Mouse (Mus musculus) MEL (cell line): Measurements from ENCODE around the gene Phox2b. TPM values are rescaled to one million over a fixed set of nuclear protein-coding genes. Genes with fewer than 3 reads are reported as not detected.

ENCODE experiments used
- DNase-seq: peaks from one replicate; pipeline ENCODE4 v3.0.0; 2011; ENCODE audit warnings: low read depth, low spot score
- H3K27ac ChIP-seq: 2 replicates; pipeline ENCODE4 v1.5.1; 2012; ENCODE audit warnings: low read depth, mild to moderate bottlenecking, control low read depth, low read length, moderate library complexity; ENCODE audit not compliant: control insufficient read depth
- H3K27me3 ChIP-seq, 2 experiments: fragments of 150-350 bp in 1 of 2; sonication (generic) in 1 of 2; 2 replicates each; pipeline ENCODE4 v1.6.1; 2012; ENCODE audit warnings: low read length in 2 of 2, mild to moderate bottlenecking in 2 of 2, improper control_type of control experiment in 1 of 2, moderate library complexity in 1 of 2; ENCODE audit not compliant: insufficient read depth in 2 of 2, control insufficient read depth in 1 of 2
- H3K36me3 ChIP-seq, 2 experiments: 2 replicates each; pipeline ENCODE4 v1.6.1; 2012 to 2014; ENCODE audit warnings: low read length in 2 of 2, improper control_type of control experiment in 1 of 2, inconsistent platforms in 1 of 2, mild to moderate bottlenecking in 1 of 2; ENCODE audit not compliant: insufficient read depth in 2 of 2, control insufficient read depth in 1 of 2
- H3K4me1 ChIP-seq, 2 experiments: fragments of 150-350 bp in 1 of 2; sonication (generic) in 1 of 2; 2 replicates each; pipeline ENCODE4 v1.6.1; 2012; ENCODE audit warnings: low read length in 2 of 2, improper control_type of control experiment in 1 of 2, mild to moderate bottlenecking in 1 of 2; ENCODE audit not compliant: insufficient read depth in 2 of 2, control insufficient read depth in 1 of 2
- H3K4me3 ChIP-seq, 2 experiments: fragments of 150-350 bp in 1 of 2; sonication (generic) in 1 of 2; 2 replicates each; pipeline ENCODE4 v1.5.1; 2012; ENCODE audit warnings: low read depth in 2 of 2, low read length in 2 of 2, mild to moderate bottlenecking in 2 of 2, moderate library complexity in 2 of 2, control low read depth in 1 of 2, improper control_type of control experiment in 1 of 2; ENCODE audit not compliant: control insufficient read depth in 1 of 2, insufficient read depth in 1 of 2
- H3K79me2 ChIP-seq: 2 replicates; pipeline ENCODE4 v1.6.1; 2012; ENCODE audit warnings: mild to moderate bottlenecking, low read length, moderate library complexity; ENCODE audit not compliant: control insufficient read depth, poor library complexity, insufficient read depth
- H3K9ac ChIP-seq: 2 replicates; pipeline ENCODE4 v1.6.1; 2012; ENCODE audit warnings: low read depth, mild to moderate bottlenecking, control low read depth, low read length, moderate library complexity; ENCODE audit not compliant: control insufficient read depth, poor library complexity, severe bottlenecking
- H3K9me3 ChIP-seq: fragments of 150-350 bp; sonication (generic); replicated peaks from 2 replicates; pipeline ENCODE4 v1.6.1; 2012; ENCODE audit warnings: mild to moderate bottlenecking, low read length, improper control_type of control experiment, moderate library complexity; ENCODE audit not compliant: insufficient read depth
- CHD1 ChIP-seq: IDR thresholded peaks from 2 replicates; pipeline ENCODE4 v1.6.1; 2012; ENCODE audit warnings: low read depth, mild to moderate bottlenecking, inconsistent platforms, low read length, improper control_type of control experiment
- CTCF ChIP-seq, 3 experiments: IDR thresholded peaks in 2 of 3; conservative IDR thresholded peaks in 1 of 3; 2 replicates each; pipeline ENCODE4 v1.5.1; 2011 to 2012; ENCODE audit warnings: low read length in 3 of 3, low read depth in 2 of 3, mild to moderate bottlenecking in 2 of 3, improper control_type of control experiment in 1 of 3, inconsistent platforms in 1 of 3, mixed read lengths in 1 of 3, moderate library complexity in 1 of 3; ENCODE audit not compliant: control insufficient read depth in 1 of 3, insufficient read depth in 1 of 3, poor library complexity in 1 of 3, severe bottlenecking in 1 of 3
- E2F4 ChIP-seq: IDR thresholded peaks from 2 replicates; pipeline ENCODE4 v1.6.1; 2011; ENCODE audit warnings: low read depth, low read length, improper control_type of control experiment, borderline replicate concordance
- GABPA ChIP-seq: IDR thresholded peaks from 2 replicates; pipeline ENCODE4 v1.6.1; 2012; ENCODE audit warnings: low read depth, mild to moderate bottlenecking, inconsistent platforms, low read length, improper control_type of control experiment, moderate library complexity
- GATA1 ChIP-seq: IDR thresholded peaks from 2 replicates; pipeline ENCODE4 v1.6.1; 2011; ENCODE audit warnings: low read depth, low read length, improper control_type of control experiment
- MAZ ChIP-seq: IDR thresholded peaks from 2 replicates; pipeline ENCODE4 v1.6.1; 2012; ENCODE audit warnings: low read depth, mild to moderate bottlenecking, inconsistent platforms, low read length, improper control_type of control experiment
- MEF2A ChIP-seq: IDR thresholded peaks from 2 replicates; pipeline ENCODE4 v1.6.1; 2014; ENCODE audit warnings: low read depth, mild to moderate bottlenecking, inconsistent platforms, low read length, improper control_type of control experiment; ENCODE audit not compliant: poor library complexity, insufficient replicate concordance, severe bottlenecking; ENCODE audit errors: extremely low read depth
- MXI1 ChIP-seq: IDR thresholded peaks from 2 replicates; pipeline ENCODE4 v1.6.1; 2011; ENCODE audit warnings: mild to moderate bottlenecking, low read depth, low read length, improper control_type of control experiment
- MYB ChIP-seq: IDR thresholded peaks from 2 replicates; pipeline ENCODE4 v1.6.1; 2011; ENCODE audit warnings: mild to moderate bottlenecking, low read depth, low read length, improper control_type of control experiment
- NRF1 ChIP-seq: IDR thresholded peaks from 2 replicates; pipeline ENCODE4 v1.6.1; 2014; ENCODE audit warnings: low read depth, mild to moderate bottlenecking, inconsistent platforms, low read length, improper control_type of control experiment, moderate library complexity; ENCODE audit not compliant: poor library complexity, insufficient read depth, severe bottlenecking
- POLR2AphosphoS5 ChIP-seq: IDR thresholded peaks from 2 replicates; pipeline ENCODE4 v1.6.1; 2012; ENCODE audit warnings: low read depth, borderline replicate concordance, mild to moderate bottlenecking, inconsistent platforms, low read length, moderate library complexity, mixed read lengths
- RAD21 ChIP-seq: IDR thresholded peaks from 2 replicates; pipeline ENCODE4 v1.6.1; 2011; ENCODE audit warnings: mild to moderate bottlenecking, low read depth, low read length, improper control_type of control experiment
- SMC3 ChIP-seq: IDR thresholded peaks from 2 replicates; pipeline ENCODE4 v1.6.1; 2011; ENCODE audit warnings: low read depth, low read length, improper control_type of control experiment
- TAL1 ChIP-seq: IDR thresholded peaks from 2 replicates; pipeline ENCODE4 v1.6.1; 2012; ENCODE audit warnings: mild to moderate bottlenecking, inconsistent platforms, low read length, moderate library complexity, mixed read lengths
- UBTF ChIP-seq: IDR thresholded peaks from 2 replicates; pipeline ENCODE4 v1.6.1; 2012; ENCODE audit warnings: low read depth, mild to moderate bottlenecking, inconsistent platforms, low read length, improper control_type of control experiment, moderate library complexity, borderline replicate concordance; ENCODE audit not compliant: insufficient read depth
- ZC3H11A ChIP-seq: IDR thresholded peaks from 2 replicates; pipeline ENCODE4 v1.6.1; 2012; ENCODE audit warnings: low read depth, mild to moderate bottlenecking, inconsistent platforms, low read length, improper control_type of control experiment
- ZKSCAN1 ChIP-seq: IDR thresholded peaks from 2 replicates; pipeline ENCODE4 v1.6.1; 2012; ENCODE audit warnings: low read depth, mild to moderate bottlenecking, inconsistent platforms, low read length, improper control_type of control experiment, moderate library complexity
- ZMIZ1 ChIP-seq: IDR thresholded peaks from 2 replicates; pipeline ENCODE4 v1.6.1; 2012; ENCODE audit warnings: low read depth, mild to moderate bottlenecking, inconsistent platforms, low read length, improper control_type of control experiment, moderate library complexity
- polyA plus RNA-seq, 2 experiments: library from polyadenylated mRNA; stranded (reverse) in 1 of 2; unstranded in 1 of 2; fragments of >175 nt in 1 of 2; fragments of >200 nt in 1 of 2; gene quantifications; 2 replicates each; pipeline versions ENCODE4 v1.2.1 to v1.2.4; 2012; ENCODE audit warnings: low replicate concordance in 2 of 2, low read depth in 1 of 2; ENCODE audit not compliant: insufficient read length in 2 of 2, insufficient read depth in 1 of 2, missing spikeins in 1 of 2
- total RNA-seq: library from RNA; depleted of rRNA; stranded (reverse); fragments of 300-350 nt; gene quantifications from 2 replicates; pipeline ENCODE4 v1.2.3, GENCODE M21; 2012

Gene Phox2b
- total and polyA plus RNA-seq, 3 experiments, result not detected

- DNase-seq, result no peak
- Histone ChIP-seq H3K4me1 (no peaks in the 10 kb centered on the region), H3K9ac (no peak overlapping the region), H3K27me3 (no peaks in the 10 kb centered on the region), H3K36me3 (no peaks in the 10 kb centered on the region), H3K79me2 (no peaks in the 10 kb centered on the region), H3K4me3 (no peak overlapping the region), H3K9me3 (no peaks in the 10 kb centered on the region), H3K27ac (no peak overlapping the region)
- TF ChIP-seq POLR2AphosphoS5 (no peak), E2F4 (no peak), MEF2A (no peak), TAL1 (no peak), ZKSCAN1 (no peak), CTCF (IDR thresholded peaks at IDR 0.05 in 2 of 3, conservative IDR thresholded peaks at IDR 0.05 in 1 of 3; ENCODE audit: control insufficient read depth in 1 of 3, insufficient read depth in 1 of 3, low read depth in 2 of 3, low read length in 3 of 3, poor library complexity in 1 of 3, severe bottlenecking in 1 of 3) (no peak), ZC3H11A (no peak), MYB (no peak), MXI1 (no peak), GABPA (no peak)
Observed at GRCm38 (mm10) chr5:67060519-67060918, 38.6 kb downstream of the Phox2b start.

- DNase-seq, result no peak
- no peaks in the 10 kb centered on the region for H3K27me3 ChIP-seq
- no peaks in the 10 kb centered on the region for H3K36me3 ChIP-seq
- TF ChIP-seq SMC3, result no peak
- no peak for TF ChIP-seq CHD1
- peak in 1 of 3 experiments; percentile 17; a peak in 1 of 6 replicates for TF ChIP-seq CTCF (IDR thresholded peaks at IDR 0.05 in 2 of 3, conservative IDR thresholded peaks at IDR 0.05 in 1 of 3; ENCODE audit: control insufficient read depth in 1 of 3, insufficient read depth in 1 of 3, low read depth in 2 of 3, low read length in 3 of 3, poor library complexity in 1 of 3, severe bottlenecking in 1 of 3)
- TF ChIP-seq, all 39 proteins: peak for 1
- Histone ChIP-seq H3K27ac (no peak overlapping the region), H3K9ac (no peak overlapping the region), H3K4me3 (no peak overlapping the region), H3K4me1 (no peaks in the 10 kb centered on the region), H3K9me3 (no peaks in the 10 kb centered on the region), H3K79me2 (no peaks in the 10 kb centered on the region)
Observed at GRCm38 (mm10) chr5:67057803-67058202, 41.3 kb downstream of the Phox2b start.

GRCm38 (mm10) chr5:67048003-67048402 lies 51.1 kb downstream of the Phox2b start:
- peak; percentile 51 for DNase-seq

More at GRCm38 (mm10) chr5:67048003-67048402, 51.1 kb downstream of the Phox2b start:
- no peaks in the 10 kb centered on the region for H3K36me3 ChIP-seq
- no peak overlapping the region for H3K27ac ChIP-seq
- H3K4me3 ChIP-seq, result no peak overlapping the region
- H3K9ac ChIP-seq, result no peak overlapping the region
- no peaks in the 10 kb centered on the region for H3K4me1 ChIP-seq
- H3K79me2 ChIP-seq, result no peaks in the 10 kb centered on the region
- H3K9me3 ChIP-seq, result no peaks in the 10 kb centered on the region
- H3K27me3 ChIP-seq, result no peaks in the 10 kb centered on the region
- TF ChIP-seq GATA1 (no peak), SMC3 (peak; percentile 52), RAD21 (peak; percentile 69), NRF1 (no peak), ZC3H11A (peak; percentile 43; the same call in 1 of the 2 replicates), GABPA (no peak), CTCF (IDR thresholded peaks at IDR 0.05 in 2 of 3, conservative IDR thresholded peaks at IDR 0.05 in 1 of 3; ENCODE audit: control insufficient read depth in 1 of 3, insufficient read depth in 1 of 3, low read depth in 2 of 3, low read length in 3 of 3, poor library complexity in 1 of 3, severe bottlenecking in 1 of 3) (peak; percentile 31 to 80 (median 69); a peak in 5 of 6 replicates), UBTF (no peak), ZMIZ1 (no peak), MXI1 (no peak), ZKSCAN1 (no peak), MAZ (no peak)
- TF ChIP-seq, all 39 proteins: peak for 4
